Mouse (Mus musculus) olfactory bulb, adult 2 months (tissue): Measurements from ENCODE around the gene Fancd2os.

Experiments
- CTCF ChIP-seq: fragments of 200-500 bp; IDR thresholded peaks from 2 replicates; pipeline ENCODE4 v1.5.1; 2012; ENCODE audit warnings: low read depth, mild to moderate bottlenecking, low read length, moderate library complexity; ENCODE audit not compliant: insufficient read depth
- POLR2A ChIP-seq: fragments of 200-500 bp; IDR thresholded peaks from 2 replicates; pipeline ENCODE4 v1.6.1; 2012; ENCODE audit warnings: mild to moderate bottlenecking, low read depth, low read length, moderate library complexity; ENCODE audit not compliant: insufficient read depth

GRCm38 (mm10) chr6:113597945-113598344 is 2.6 kb downstream of the Fancd2os start:
- TF ChIP-seq CTCF (no peak), POLR2A (no peak)
